Mouse (Mus musculus) C2C12 (cell line): ENCODE results near the gene Bak1.

ENCODE experiments used
- CTCF ChIP-seq: IDR thresholded peaks from one replicate; pipeline ENCODE4 v1.5.1; 2011; ENCODE audit not compliant: control insufficient read depth, insufficient read depth, insufficient read length
- MYOG ChIP-seq: IDR thresholded peaks from one replicate; pipeline ENCODE4 v1.6.1; 2011; ENCODE audit not compliant: control insufficient read depth, insufficient read length; ENCODE audit errors: extremely low read depth

- TF ChIP-seq CTCF (no peak), MYOG (no peak)
These were observed 44.3 kb upstream of the Bak1 start for GRCm38 (mm10) chr17:27073126-27073525.
